Mouse (Mus musculus) small intestine, adult 2 months (tissue): Measurements from ENCODE around the gene Gm28038.

Experiments
- CTCF ChIP-seq: fragments of 200-500 bp; IDR thresholded peaks from 2 replicates; pipeline ENCODE4 v1.5.1; 2012; ENCODE audit warnings: low read depth, mild to moderate bottlenecking, control low read depth, inconsistent platforms, low read length, moderate library complexity, mixed read lengths; ENCODE audit not compliant: insufficient replicate concordance, insufficient read length; ENCODE audit errors: extremely low read depth
- POLR2A ChIP-seq: fragments of 200-500 bp; IDR thresholded peaks from 2 replicates; pipeline ENCODE4 v1.6.1; 2012; ENCODE audit warnings: low read depth, mild to moderate bottlenecking, control low read depth, inconsistent platforms, low read length, moderate library complexity

DNA sequence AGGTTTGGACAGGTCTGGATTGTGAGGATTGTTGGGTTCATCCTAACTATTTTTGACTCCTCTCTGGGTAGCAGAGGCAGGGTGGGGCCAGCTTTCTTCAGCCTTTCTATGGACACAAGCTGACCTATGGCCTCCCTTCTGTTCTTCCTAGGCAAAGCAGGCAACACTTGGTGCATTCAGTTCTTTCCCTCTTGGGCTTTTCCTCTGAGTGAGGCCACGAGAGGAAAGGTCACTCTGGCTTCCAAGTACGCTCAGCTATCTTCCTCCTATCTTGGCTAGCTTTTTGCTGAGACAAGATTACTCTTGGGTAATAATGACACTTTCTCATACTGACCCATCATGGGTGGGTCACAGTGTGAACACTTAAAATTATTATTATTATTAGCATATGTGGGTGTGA is 2.4 kb downstream of the Gm28038 start:
- TF ChIP-seq POLR2A (no peak), CTCF (no peak)
